ENCODE assay signal across 22 mouse cellular contexts in genomic region chr9:50740867-50741784, GRCm38 (mm10). TPM values are rescaled to one million over a fixed set of nuclear protein-coding genes. Genes with fewer than 3 reads are reported as not detected.
A peak's percentile ranks its signal among the peaks of the same experiment; 100 is the strongest.
DNase-seq lines count a peak whose midpoint lies in the region; ATAC-seq and TF ChIP-seq lines count a peak whose summit lies in the region.
"Had no signal": no experiment of that assay in that cellular context is flagged by ENCODE, and none has a peak within 500 bp of the region (broad histone marks: within the 10 kb centered on the region; RNA-seq: fewer than 3 reads in every experiment).

No protein-coding gene starts in this region.

- peak; percentile 70 for ATAC-seq in Patski
- ATAC-seq: forebrain, embryonic 16.5 days; hindbrain, embryonic 16.5 days; inflammation-experienced regulatory T-cells, adult 6 months; intestine, postnatal 0 days had no signal

- intact Hi-C loops in heart, postnatal 10 days (cut with DNase I): no loop called here

- H3K4me1 ChIP-seq in embryonic facial prominence, embryonic 10.5 days: peaks cover 16% of the 10 kb centered on the region

- H3K36me3 ChIP-seq in embryonic facial prominence, embryonic 10.5 days (replicated peaks): no peaks in the 10 kb centered on the region
- H3K36me3 ChIP-seq: embryonic facial prominence, embryonic 13.5 days; forebrain, embryonic 12.5 days; hindbrain, embryonic 12.5 days had no signal

- CTCF ChIA-PET in Patski (lab: Charles Lee): interaction anchor here (0.8 to 3.0 kb wide), 5 partner anchors 9 to 21 kb away, joined by 3 to 11 read pairs (median 4); partner anchors contain the start of gene Hspb2

- no peak overlapping the region for H3K27ac ChIP-seq in embryonic facial prominence, embryonic 10.5 days (replicated peaks)
- H3K27ac ChIP-seq: embryonic facial prominence, embryonic 13.5 days; forebrain, embryonic 12.5 days; heart, adult 2 months; hindbrain, embryonic 12.5 days had no signal

- POLR2A ChIA-PET in Patski (lab: Charles Lee): interaction anchor here (1.2 to 1.4 kb wide), 2 partner anchors 14 to 26 kb away, joined by 3 to 6 read pairs; no protein-coding TSS in a partner anchor

- peak; percentile 80 for DNase-seq in heart, adult 11 months
- no peak for DNase-seq in heart, postnatal 10 days
- DNase-seq in right cerebral cortex, adult 18-20 months: peak; percentile 64
- no peak for DNase-seq in right cerebral cortex, postnatal 14 days
- no peak for DNase-seq in Patski (ENCODE audit: low read depth, low spot score)
- peak; percentile 70 for DNase-seq in brain, adult 2 months (ENCODE audit: low read depth, low spot score)
- no peak for DNase-seq in embryonic facial prominence, embryonic 10.5 days (ENCODE audit: low spot score)
- DNase-seq in ovary, postnatal 36 days (ENCODE audit: low spot score): no peak
- DNase-seq: adrenal gland, postnatal 14 days; cerebellum, adult 18-20 months; cerebellum, adult 9-11 months; heart, adult 2 months; heart, postnatal 4 days had no signal

- H3K27me3 ChIP-seq in Patski: no peaks in the 10 kb centered on the region
- peaks cover 20% of the 10 kb centered on the region for H3K27me3 ChIP-seq in embryonic facial prominence, embryonic 10.5 days (replicated peaks; ENCODE audit: low read depth, poor library complexity, severe bottlenecking)

- WGBS in embryonic facial prominence, embryonic 10.5 days: 87% methylated on average over 14 of the region's 14 CpGs

- no peak for TF ChIP-seq CTCF in Patski (IDR thresholded peaks at IDR 0.05)

- no peak overlapping the region for H3K4me3 ChIP-seq in embryonic facial prominence, embryonic 10.5 days
- H3K4me3 ChIP-seq: embryonic facial prominence, embryonic 13.5 days; forebrain, embryonic 12.5 days; heart, adult 2 months; hindbrain, embryonic 12.5 days had no signal

- no peaks in the 10 kb centered on the region for H3K9me3 ChIP-seq in embryonic facial prominence, embryonic 10.5 days
- H3K9me3 ChIP-seq: embryonic facial prominence, embryonic 13.5 days; forebrain, embryonic 12.5 days; hindbrain, embryonic 12.5 days had no signal

- in situ Hi-C loops in Patski (cut with MboI; ENCODE audit: low pct_unique_long_range_greater_than_20kb): no loop called here

RNA-seq across cellular contexts. Expression of gene Dixdc1, which starts 1.8 kb away (rescaled TPM):
- total RNA-seq in heart, postnatal 10 days (2021): 1 to 10 TPM; 7.4 to 7.7 TPM
- polyA plus RNA-seq in Patski (2021): 14.6 TPM
- polyA plus RNA-seq in embryonic facial prominence, embryonic 10.5 days (2016; fragmentation: Nextera tagmentation; extraction: Ambion mirVana): 31.6 and 32.6 TPM in 2 replicates
- total RNA-seq: common myeloid progenitor, adult 5-6 weeks; MEL had no signal

RNA-seq across cellular contexts. Expression of gene 2310030G06Rik, which starts 5.2 kb away (rescaled TPM):
- 1 to 10 TPM; 3.6 to 5.6 TPM for total RNA-seq in heart, postnatal 10 days (2021)
- 33.1 TPM for polyA plus RNA-seq in Patski (2021)
- 3.8 and 4.1 TPM in 2 replicates for polyA plus RNA-seq in embryonic facial prominence, embryonic 10.5 days (2016; fragmentation: Nextera tagmentation; extraction: Ambion mirVana)
- total RNA-seq: common myeloid progenitor, adult 5-6 weeks; MEL had no signal
- polyA plus RNA-seq: inflammation-experienced regulatory T-cells, adult 6 months had no signal

RNA-seq across cellular contexts. Expression of gene Cryab, which starts 10.0 kb away (rescaled TPM):
- 1,000 to 10,000 TPM; 1,315 to 1,426 TPM for total RNA-seq in heart, postnatal 10 days (2021)
- 1,544 TPM for polyA plus RNA-seq in Patski (2021)
- 12.3 and 12.9 TPM in 2 replicates for polyA plus RNA-seq in embryonic facial prominence, embryonic 10.5 days (2016; fragmentation: Nextera tagmentation; extraction: Ambion mirVana)
- total RNA-seq: MEL had no signal

RNA-seq across cellular contexts. Expression of gene Hspb2, which starts 11.0 kb away (rescaled TPM):
- total RNA-seq in heart, postnatal 10 days (2021): 100 to 1,000 TPM; 119 to 133 TPM
- 12.9 TPM for polyA plus RNA-seq in Patski (2021)
- 2.8 and 3.7 TPM in 2 replicates for polyA plus RNA-seq in embryonic facial prominence, embryonic 10.5 days (2016; fragmentation: Nextera tagmentation; extraction: Ambion mirVana)
- total RNA-seq: common myeloid progenitor, adult 5-6 weeks; MEL had no signal
- polyA plus RNA-seq: inflammation-experienced regulatory T-cells, adult 6 months had no signal

RNA-seq across cellular contexts. Expression of gene Fdxacb1, which starts 26.9 kb away (rescaled TPM):
- total RNA-seq in heart, postnatal 10 days (2021): 1 to 10 TPM; 6.6 to 6.9 TPM
- 6.5 TPM for polyA plus RNA-seq in Patski (2021)
- polyA plus RNA-seq in embryonic facial prominence, embryonic 10.5 days (2016; fragmentation: Nextera tagmentation; extraction: Ambion mirVana): 13.2 and 13.4 TPM in 2 replicates

Comparison
In these comparisons a context has a peak if more than half of its experiments do, and no peak if none do; other contexts are left out.
1. DNase-seq: peak in heart, adult 11 months (single experiment), right cerebral cortex, adult 18-20 months (single experiment) and brain, adult 2 months (single experiment); none in heart, postnatal 10 days (0 of 2), right cerebral cortex, postnatal 14 days (single experiment), Patski (single experiment), embryonic facial prominence, embryonic 10.5 days (single experiment) and ovary, postnatal 36 days (single experiment).
2. RNA of gene Cryab, which starts 10.0 kb away (polyA plus RNA-seq): 1,544 TPM in Patski (single experiment); 12.3 to 12.9 TPM in embryonic facial prominence, embryonic 10.5 days; every median in the first group is over 100 times any median in the second.